Mouse (Mus musculus): ENCODE results near the gene Id2. TPM values are rescaled to one million over a fixed set of nuclear protein-coding genes. Genes with fewer than 3 reads are reported as not detected.

The Id2 gene
- polyA plus RNA-seq, 1 experiment = 40.6 TPM

DNA sequence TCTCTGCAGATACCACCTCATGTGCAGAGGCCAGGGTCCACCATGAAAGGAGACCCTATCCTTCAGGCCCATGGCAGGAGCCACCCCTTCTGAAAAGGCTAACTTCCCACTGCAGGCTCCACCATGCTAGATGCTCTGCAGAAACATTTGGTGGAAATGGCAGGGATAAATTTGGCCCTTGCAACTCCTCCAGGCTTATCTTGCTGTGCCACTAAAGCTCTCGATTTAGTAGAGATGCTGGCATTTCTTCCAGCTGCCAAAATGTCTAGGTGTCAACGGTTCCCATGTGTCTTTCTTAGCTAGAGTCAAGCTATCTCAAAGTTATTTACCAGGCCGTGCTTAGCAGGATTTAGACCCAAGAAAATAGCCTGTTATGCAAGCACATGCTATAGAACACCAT, 22.6 kb downstream of the Id2 start:
- Histone ChIP-seq H3K4me3 (ENCODE audit: insufficient read depth, low read depth, low read length) (no peak overlapping the region), H3K4me1 (ENCODE audit: control insufficient read depth, insufficient read depth, insufficient read length, low read length) (no peaks in the 10 kb centered on the region), H3K27ac (replicated peaks; ENCODE audit: low read depth, low read length) (no peak overlapping the region)

DNA sequence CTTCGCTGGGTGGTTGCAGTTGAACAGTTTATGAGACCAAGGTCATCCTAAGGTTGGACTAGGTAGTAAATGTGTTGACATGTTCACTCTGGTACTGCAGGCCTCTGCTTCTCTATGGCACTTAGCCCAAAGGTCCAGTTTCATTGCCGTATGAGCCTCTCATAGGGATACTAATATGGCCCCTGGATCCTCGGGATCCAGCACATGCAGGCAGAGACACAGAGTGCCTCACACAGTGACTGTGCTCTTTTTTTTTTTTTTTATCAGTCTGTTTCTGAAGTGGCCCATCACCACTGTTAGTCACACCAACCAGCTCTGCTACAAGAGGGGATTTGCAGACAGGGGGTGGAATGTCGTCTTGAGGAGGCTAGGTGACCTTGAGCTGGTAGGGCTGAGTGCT, 23.6 kb downstream of the Id2 start:
- no peak overlapping the region for H3K4me3 ChIP-seq (ENCODE audit: insufficient read depth, low read depth, low read length)
- no peak overlapping the region for H3K27ac ChIP-seq (replicated peaks; ENCODE audit: low read depth, low read length)
- no peaks in the 10 kb centered on the region for H3K4me1 ChIP-seq (ENCODE audit: control insufficient read depth, insufficient read depth, insufficient read length, low read length)

DNA sequence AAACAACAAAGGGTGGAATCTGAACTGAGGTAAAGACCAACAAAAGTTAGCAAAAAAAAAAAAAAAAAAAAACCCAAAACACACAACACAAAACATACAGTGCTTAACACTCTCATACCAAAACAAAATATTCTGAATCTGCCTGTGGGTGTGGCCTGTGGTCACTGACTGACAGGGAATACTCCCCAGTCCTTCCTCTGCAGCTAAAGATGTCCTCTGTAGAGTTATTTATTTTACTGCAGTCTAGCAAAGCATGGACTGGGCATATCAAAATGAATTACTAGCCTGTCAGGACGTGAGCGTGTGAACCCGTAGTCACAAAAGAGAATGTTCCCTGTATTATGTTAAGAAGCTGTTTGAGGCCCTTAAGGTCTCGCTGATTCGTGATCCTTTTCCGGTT, 34.7 kb downstream of the Id2 start:
- Histone ChIP-seq H3K27ac (replicated peaks; ENCODE audit: low read depth, low read length) (no peak overlapping the region), H3K4me3 (ENCODE audit: insufficient read depth, low read depth, low read length) (no peak overlapping the region), H3K4me1 (ENCODE audit: control insufficient read depth, insufficient read depth, insufficient read length, low read length) (peaks cover 5% of the 10 kb centered on the region; the same call in 1 of the 2 replicates)

DNA sequence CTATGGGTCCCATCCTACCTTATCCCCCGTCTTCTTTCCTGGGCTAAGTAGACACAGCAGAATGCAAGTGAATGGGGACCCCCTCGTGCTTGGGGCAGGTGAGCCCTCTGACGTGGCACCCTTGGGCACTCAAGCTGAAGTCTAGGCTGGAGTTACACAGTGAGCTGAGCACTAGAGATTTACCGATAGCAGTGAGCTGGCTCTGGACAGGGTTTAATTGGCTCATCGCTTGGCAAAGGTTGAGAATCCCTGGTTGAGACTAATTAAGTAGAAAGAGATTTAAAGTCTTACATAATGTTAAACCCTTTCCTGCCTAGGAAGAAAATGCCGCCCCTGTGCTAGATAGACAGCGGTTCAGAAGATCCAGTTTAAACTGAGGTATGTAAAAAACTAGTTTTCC, 36.0 kb downstream of the Id2 start:
- H3K4me1 ChIP-seq (ENCODE audit: control insufficient read depth, insufficient read depth, insufficient read length, low read length) = no peaks in the 10 kb centered on the region
- no peak overlapping the region for H3K27ac ChIP-seq (replicated peaks; ENCODE audit: low read depth, low read length)
- H3K4me3 ChIP-seq (ENCODE audit: insufficient read depth, low read depth, low read length) = no peak overlapping the region

DNA sequence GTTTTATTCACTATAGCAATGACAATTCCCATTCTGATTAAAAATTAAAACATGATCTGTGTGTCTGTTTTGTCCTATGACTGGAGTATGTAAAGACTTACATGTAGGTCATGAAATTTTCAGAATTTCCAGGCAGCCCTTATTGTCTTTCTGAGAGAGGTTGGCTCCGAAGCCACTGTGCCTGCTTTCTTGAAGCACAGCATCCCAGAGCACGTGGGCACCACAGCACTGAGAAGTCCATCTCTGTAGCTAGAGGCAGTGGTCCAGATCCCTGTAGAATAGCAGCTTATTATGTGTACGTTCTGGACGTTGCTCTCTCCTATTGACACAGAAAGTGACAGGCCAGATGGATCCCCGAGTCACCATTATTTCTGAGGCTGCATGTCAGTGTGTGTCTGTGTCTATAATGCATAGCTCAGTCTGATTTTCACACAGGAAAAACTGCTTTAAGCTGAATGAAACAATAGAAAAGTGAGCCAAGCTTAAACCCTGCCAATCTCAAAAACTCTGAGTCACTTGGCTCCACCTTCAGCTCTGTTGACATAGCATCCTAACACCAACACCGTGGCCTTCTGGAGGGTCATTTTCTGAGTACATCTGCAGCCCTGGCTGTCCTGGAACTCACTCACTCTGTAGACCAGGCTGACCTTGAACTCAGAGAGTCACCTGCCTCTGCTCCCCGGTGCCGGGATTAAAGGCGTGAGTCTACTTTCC, 37.3 kb downstream of the Id2 start:
- 0 out of 2 replicates have a peak overlapping the region, but pooled peaks have one; percentile 6 for H3K27ac ChIP-seq (replicated peaks; ENCODE audit: low read depth, low read length)
- H3K4me3 ChIP-seq (ENCODE audit: insufficient read depth, low read depth, low read length) = no peak overlapping the region
- no peaks in the 10 kb centered on the region for H3K4me1 ChIP-seq (ENCODE audit: control insufficient read depth, insufficient read depth, insufficient read length, low read length)

DNA sequence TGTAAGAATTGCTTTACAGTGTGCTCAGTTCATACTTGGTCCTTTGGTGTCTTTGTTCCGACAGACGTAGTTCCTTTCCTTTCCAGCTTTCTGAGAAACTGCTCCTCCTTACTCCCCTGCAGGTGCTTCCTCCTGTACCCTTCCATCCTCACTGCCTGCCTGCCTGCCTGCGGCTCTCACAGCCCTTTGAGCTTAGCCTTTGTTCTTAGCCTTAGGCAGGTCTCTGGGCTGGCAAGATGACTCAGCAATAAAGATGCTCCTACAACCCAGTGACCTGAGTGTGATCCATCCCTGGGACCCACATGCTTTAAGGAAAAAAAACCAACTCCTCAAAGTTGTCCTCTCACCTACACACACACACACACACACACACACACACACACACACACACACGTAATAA, 42.0 kb downstream of the Id2 start:
- Histone ChIP-seq H3K4me3 (ENCODE audit: insufficient read depth, low read depth, low read length) (no peak overlapping the region), H3K4me1 (ENCODE audit: control insufficient read depth, insufficient read depth, insufficient read length, low read length) (no peaks in the 10 kb centered on the region)

DNA sequence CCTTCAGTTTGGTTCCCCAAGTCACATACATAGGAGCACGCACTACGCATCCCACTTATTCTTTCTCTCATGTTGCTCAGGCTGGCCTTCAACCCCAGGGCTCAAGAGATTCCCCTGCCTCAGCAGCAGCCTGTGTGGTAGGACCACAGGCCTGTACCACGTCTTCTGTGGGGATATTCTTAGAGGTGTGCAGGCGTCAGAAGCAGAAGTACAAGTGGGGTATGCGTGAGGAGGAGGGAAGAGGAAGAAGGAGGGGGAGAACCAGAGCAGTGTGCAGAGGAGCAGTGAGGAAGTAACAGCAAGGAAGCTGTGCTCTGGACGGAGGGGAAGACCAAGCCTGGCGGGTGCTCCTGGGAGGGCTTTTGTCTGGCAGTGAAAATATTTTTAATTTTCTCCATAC, 42.4 kb downstream of the Id2 start:
- Histone ChIP-seq H3K4me1 (ENCODE audit: control insufficient read depth, insufficient read depth, insufficient read length, low read length) (no peaks in the 10 kb centered on the region), H3K4me3 (ENCODE audit: insufficient read depth, low read depth, low read length) (no peak overlapping the region), H3K27ac (replicated peaks; ENCODE audit: low read depth, low read length) (no peak overlapping the region)

More for the DNA sequence above, 42.0 kb downstream of the Id2 start:
- 0 out of 2 replicates have a peak overlapping the region, but pooled peaks have one; percentile 9 for H3K27ac ChIP-seq (replicated peaks; ENCODE audit: low read depth, low read length)

DNA sequence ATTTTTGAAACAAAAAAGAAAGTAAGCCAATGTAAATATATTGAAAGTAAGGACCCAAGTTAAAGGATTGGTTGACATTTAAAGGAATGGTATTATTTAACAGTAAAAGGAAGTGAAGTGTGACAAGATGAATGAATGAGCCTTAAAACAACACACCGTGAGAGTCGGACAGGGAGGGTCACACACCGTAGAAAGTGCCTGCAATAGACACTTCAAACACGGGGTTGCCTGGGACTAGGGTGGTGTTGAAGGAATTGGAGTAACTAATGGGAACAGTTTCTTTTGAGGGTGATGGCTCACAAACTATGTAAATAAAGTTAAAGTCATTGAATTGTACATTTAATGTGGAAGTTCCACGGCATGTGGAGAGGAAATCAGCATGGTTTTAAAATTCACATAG, 47.7 kb downstream of the Id2 start:
- Histone ChIP-seq H3K4me1 (ENCODE audit: control insufficient read depth, insufficient read depth, insufficient read length, low read length) (no peaks in the 10 kb centered on the region), H3K27ac (replicated peaks; ENCODE audit: low read depth, low read length) (no peak overlapping the region), H3K4me3 (ENCODE audit: insufficient read depth, low read depth, low read length) (no peak overlapping the region)

DNA sequence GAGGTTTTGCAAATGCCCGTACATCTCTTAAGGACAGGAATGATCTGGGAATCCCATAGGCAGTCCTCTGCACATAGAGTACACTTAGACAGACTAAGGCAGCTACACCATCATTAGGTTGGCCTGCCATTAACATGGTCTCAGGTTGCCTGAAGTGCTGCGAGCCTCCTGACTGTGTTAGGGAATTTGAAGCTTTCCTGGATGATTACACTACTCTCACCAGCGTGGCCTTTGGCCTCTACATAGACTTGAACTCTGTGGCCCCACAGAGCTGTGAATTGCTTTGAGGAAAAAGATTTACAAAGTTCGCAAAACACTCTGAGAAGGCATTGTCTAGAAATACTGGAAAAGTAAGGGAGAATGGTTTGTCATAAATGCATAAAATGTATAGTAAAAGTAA, 52.4 kb downstream of the Id2 start:
- H3K4me1 ChIP-seq (ENCODE audit: control insufficient read depth, insufficient read depth, insufficient read length, low read length) = no peaks in the 10 kb centered on the region
- H3K27ac ChIP-seq (replicated peaks; ENCODE audit: low read depth, low read length) = no peak overlapping the region
- H3K4me3 ChIP-seq (ENCODE audit: insufficient read depth, low read depth, low read length) = no peak overlapping the region

DNA sequence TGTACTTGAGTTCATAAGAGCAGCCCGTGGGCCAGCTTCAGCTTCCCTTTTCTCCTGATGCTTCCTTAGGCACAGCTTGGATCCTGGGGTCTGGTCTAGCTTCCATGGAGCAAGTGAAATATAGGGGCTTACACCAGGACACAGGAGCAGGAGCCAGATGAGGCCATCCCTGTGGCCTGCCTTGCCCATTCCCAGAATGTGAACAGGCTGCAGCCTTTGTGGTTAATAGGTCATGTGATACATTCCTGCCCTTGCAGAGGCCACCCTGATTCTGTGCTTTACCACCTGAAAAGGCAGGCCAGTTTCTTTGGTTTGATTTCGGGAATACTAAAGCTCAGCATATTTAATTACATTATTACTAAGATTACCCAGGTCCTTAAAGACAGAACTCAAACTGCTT, 52.9 kb downstream of the Id2 start:
- Histone ChIP-seq H3K4me3 (ENCODE audit: insufficient read depth, low read depth, low read length) (no peak overlapping the region), H3K27ac (replicated peaks; ENCODE audit: low read depth, low read length) (no peak overlapping the region), H3K4me1 (ENCODE audit: control insufficient read depth, insufficient read depth, insufficient read length, low read length) (no peaks in the 10 kb centered on the region)

Other genes starting within 250 kb of the Id2 start
- 30.5 and 30.6 TPM in 2 replicates for gene Kidins220, start 122.2 kb downstream of the Id2 start, polyA plus RNA-seq (2012; ENCODE audit: insufficient read depth, insufficient read length, missing spikeins)